Mouse (Mus musculus) fibroblast of lung, adult 2 months (primary cell): ENCODE results near the gene Itpripl2.
A peak's percentile ranks its signal among the peaks of the same experiment; 100 is the strongest.

Experiments used
- DNase-seq: peaks from one replicate; pipeline ENCODE4 v3.0.0-alpha.2; 2011; ENCODE audit warnings: low read depth

The Itpripl2 gene

GRCm38 (mm10) chr7:118488060-118488664 is 3.6 kb downstream of the Itpripl2 start:
- no peak for DNase-seq

- DNase-seq: no peak
These were observed 4.9 kb downstream of the Itpripl2 start for GRCm38 (mm10) chr7:118486917-118487316.

GRCm38 (mm10) chr7:118483996-118484395 is 7.8 kb downstream of the Itpripl2 start:
- DNase-seq: no peak

GRCm38 (mm10) chr7:118482001-118482400 is 9.8 kb downstream of the Itpripl2 start:
- no peak for DNase-seq

GRCm38 (mm10) chr7:118481047-118481810 is 10.5 kb downstream of the Itpripl2 start:
- DNase-seq: no peak

- DNase-seq: no peak
These were observed 11.5 kb downstream of the Itpripl2 start for GRCm38 (mm10) chr7:118480160-118480709.

- DNase-seq: no peak
These were observed 12.9 kb downstream of the Itpripl2 start for GRCm38 (mm10) chr7:118478835-118479312.

- DNase-seq: no peak
These were observed 15.3 kb downstream of the Itpripl2 start for GRCm38 (mm10) chr7:118476428-118476827.

GRCm38 (mm10) chr7:118475008-118475705 is 16.6 kb downstream of the Itpripl2 start:
- DNase-seq: no peak

GRCm38 (mm10) chr7:118472886-118473285 is 18.9 kb downstream of the Itpripl2 start:
- DNase-seq: no peak

- DNase-seq: no peak
These were observed 23.7 kb downstream of the Itpripl2 start for GRCm38 (mm10) chr7:118468060-118468459.

GRCm38 (mm10) chr7:118464432-118464831 is 27.3 kb downstream of the Itpripl2 start:
- no peak for DNase-seq

GRCm38 (mm10) chr7:118462818-118463762 is 28.7 kb downstream of the Itpripl2 start:
- DNase-seq: no peak

- no peak for DNase-seq
These were observed 30.2 kb downstream of the Itpripl2 start for GRCm38 (mm10) chr7:118461400-118462136.

- DNase-seq: no peak
These were observed 38.1 kb downstream of the Itpripl2 start for GRCm38 (mm10) chr7:118453722-118454121.

GRCm38 (mm10) chr7:118452940-118453339 is 38.8 kb downstream of the Itpripl2 start:
- no peak for DNase-seq

GRCm38 (mm10) chr7:118448134-118448967 is 43.4 kb downstream of the Itpripl2 start, which contains the start of gene Syt17:
TSS of gene Syt17 (minus strand) at chr7:118448222.
- peak; percentile 48 for DNase-seq

- DNase-seq: no peak
These were observed 44.3 kb downstream of the Itpripl2 start for GRCm38 (mm10) chr7:118447291-118448133.
